Mouse (Mus musculus) forebrain, embryonic 12.5 days (tissue): ENCODE measurements at regions not wholly inside any gene's neighbourhood (a gene's known extent, or its start where the extent isn't known, plus 50 kb on each side); places are given as distances from the start of the nearest gene placed in this dataset.

Source experiments
- ATAC-seq: fragments of 200-750 bp; cut with Nextera tagmentation; 2 replicates; pipeline ENCODE4 v1.8.0; 2017; ENCODE audit warnings: moderate TSS enrichment; ENCODE audit not compliant: low FRiP score
- H3K27ac ChIP-seq: fragments of 300-500 bp; sonication (generic); 2 replicates; pipeline ENCODE4 v1.5.1; 2016; ENCODE audit warnings: mild to moderate bottlenecking
- H3K27me3 ChIP-seq: fragments of 300-500 bp; sonication (generic); 2 replicates; pipeline ENCODE4 v1.6.1; 2016; ENCODE audit warnings: mild to moderate bottlenecking
- H3K36me3 ChIP-seq: fragments of 300-500 bp; sonication (generic); replicated peaks from 2 replicates; pipeline ENCODE4 v1.6.1; 2016; ENCODE audit warnings: mild to moderate bottlenecking
- H3K4me1 ChIP-seq: fragments of 300-500 bp; sonication (generic); 2 replicates; pipeline ENCODE4 v1.6.1; 2016
- H3K4me2 ChIP-seq: fragments of 300-500 bp; sonication (generic); 2 replicates; pipeline ENCODE4 v1.6.1; 2016; ENCODE audit warnings: mild to moderate bottlenecking, moderate library complexity
- H3K4me3 ChIP-seq: fragments of 300-500 bp; sonication (generic); replicated peaks from 2 replicates; pipeline ENCODE4 v1.5.1; 2016; ENCODE audit warnings: mild to moderate bottlenecking
- H3K9ac ChIP-seq: fragments of 300-500 bp; sonication (generic); 2 replicates; pipeline ENCODE4 v1.6.1; 2016; ENCODE audit warnings: mild to moderate bottlenecking
- H3K9me3 ChIP-seq: fragments of 300-500 bp; sonication (generic); 2 replicates; pipeline ENCODE4 v1.6.1; 2016
- WGBS: fragments of 180-500 bp; shearing (Covaris S2); methylation state at CpG from one replicate; pipeline ENCODE4 v1.1.7; 2016; 5-methylcytosine and 5-hydroxymethylcytosine counted together

- H3K4me3 ChIP-seq: no peak overlapping the region
- ATAC-seq: no peak; the same call in 1 of the 2 replicates
- no peaks in the 10 kb centered on the region for H3K36me3 ChIP-seq
- no peaks in the 10 kb centered on the region for H3K9me3 ChIP-seq
- H3K27ac ChIP-seq: no peak overlapping the region
- H3K27me3 ChIP-seq: no peaks in the 10 kb centered on the region
- H3K9ac ChIP-seq: no peak overlapping the region
- 78% methylated on average over 7 of the region's 7 CpGs for WGBS
- no peak overlapping the region for H3K4me2 ChIP-seq
- no peaks in the 10 kb centered on the region for H3K4me1 ChIP-seq
These were observed 66.5 kb upstream of the Gls start for GRCm38 (mm10) chr1:52299559-52299958.

GRCm38 (mm10) chr1:52298336-52298735, 65.3 kb upstream of the Gls start:
- Histone ChIP-seq H3K4me3 (no peak overlapping the region), H3K27me3 (no peaks in the 10 kb centered on the region), H3K9ac (no peak overlapping the region), H3K4me1 (no peaks in the 10 kb centered on the region), H3K36me3 (no peaks in the 10 kb centered on the region), H3K27ac (no peak overlapping the region), H3K4me2 (no peak overlapping the region), H3K9me3 (no peaks in the 10 kb centered on the region)
- 84% methylated on average over 5 of the region's 5 CpGs for WGBS
- ATAC-seq: no peak

DNA sequence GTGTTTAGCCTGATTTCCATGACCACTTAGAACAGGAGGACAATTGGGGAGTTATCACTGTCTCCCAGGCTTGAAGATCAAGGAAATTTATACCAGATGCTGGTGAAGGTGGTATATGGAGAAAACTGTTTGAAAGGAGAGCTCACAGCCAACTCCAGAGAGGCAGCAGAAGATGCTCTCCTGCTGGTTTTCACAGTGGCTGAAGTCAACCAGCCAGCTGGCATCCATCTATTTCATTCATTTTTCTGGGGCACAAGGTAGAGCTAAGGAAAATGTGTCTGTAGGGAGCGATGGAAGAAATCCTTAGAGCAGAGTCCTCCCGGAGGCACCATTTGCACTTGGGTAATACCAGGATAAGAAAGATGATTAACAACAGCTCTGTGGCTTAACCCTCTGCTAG, 63.1 kb upstream of the Gls start:
- 62% methylated on average over 2 of the region's 2 CpGs for WGBS
- Histone ChIP-seq H3K27me3 (no peaks in the 10 kb centered on the region), H3K9ac (no peak overlapping the region), H3K4me3 (no peak overlapping the region), H3K4me1 (no peaks in the 10 kb centered on the region), H3K27ac (no peak overlapping the region), H3K9me3 (no peaks in the 10 kb centered on the region), H3K36me3 (no peaks in the 10 kb centered on the region), H3K4me2 (no peak overlapping the region)
- no peak for ATAC-seq

DNA sequence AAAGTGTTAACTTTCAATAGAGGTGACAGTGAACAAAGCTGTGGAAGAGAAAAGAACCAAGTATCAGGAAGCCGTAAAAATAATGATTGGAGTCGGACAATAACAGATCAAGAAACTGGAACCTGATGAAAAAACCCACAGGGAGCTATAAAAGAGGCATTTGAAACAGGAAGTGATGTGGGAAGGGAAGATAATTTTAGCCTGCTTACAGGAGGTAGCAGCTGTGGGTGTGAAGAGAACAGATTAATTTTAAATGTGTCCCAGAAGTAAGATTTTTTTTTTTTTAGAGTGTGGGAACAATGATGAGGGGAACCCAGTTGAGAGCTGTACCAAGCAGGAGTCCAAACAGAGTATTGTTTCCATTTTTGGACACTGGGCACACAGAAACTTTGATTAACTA, 61.5 kb upstream of the Gls start:
- Histone ChIP-seq H3K36me3 (no peaks in the 10 kb centered on the region), H3K27me3 (no peaks in the 10 kb centered on the region), H3K27ac (no peak overlapping the region), H3K4me2 (no peak overlapping the region), H3K4me3 (no peak overlapping the region), H3K4me1 (no peaks in the 10 kb centered on the region), H3K9ac (no peak overlapping the region), H3K9me3 (no peaks in the 10 kb centered on the region)
- 81% methylated on average over 2 of the region's 2 CpGs for WGBS
- ATAC-seq: no peak

- Histone ChIP-seq H3K9ac (no peak overlapping the region), H3K4me3 (no peak overlapping the region), H3K36me3 (no peaks in the 10 kb centered on the region), H3K9me3 (no peaks in the 10 kb centered on the region), H3K4me1 (no peaks in the 10 kb centered on the region), H3K27ac (no peak overlapping the region), H3K4me2 (no peak overlapping the region), H3K27me3 (no peaks in the 10 kb centered on the region)
- 80% methylated on average over 5 of the region's 5 CpGs for WGBS
- ATAC-seq: no peak
These were observed 60.5 kb upstream of the Gls start for GRCm38 (mm10) chr1:52293393-52294099.
